Mouse (Mus musculus): ENCODE data around the gene Fos.

DNA sequence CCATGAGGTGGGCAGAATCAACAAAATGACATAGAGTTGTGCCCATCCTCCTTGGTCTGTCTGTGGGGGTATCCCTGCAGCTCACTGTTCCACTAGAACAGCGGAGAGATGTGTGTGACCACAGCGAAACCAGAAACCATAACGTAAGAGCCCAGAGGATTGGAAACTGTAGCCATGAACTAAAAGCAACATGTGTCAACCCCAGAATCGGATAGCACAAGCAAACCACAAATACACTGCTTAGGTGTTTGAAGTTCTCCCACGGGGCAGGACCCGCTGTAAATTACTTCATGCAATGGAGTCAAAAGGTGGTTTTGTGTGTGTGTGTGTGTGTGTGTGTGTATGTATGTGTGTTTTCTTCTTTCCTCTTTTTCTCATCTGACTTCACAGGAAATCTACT, 26.7 kb upstream of the Fos start:
- TF ChIP-seq EP300 (IDR thresholded peaks at IDR 0.05; ENCODE audit: low read depth) (no peak), CTCF (IDR thresholded peaks at IDR 0.05; ENCODE audit: low read depth) (no peak)
